Mouse (Mus musculus) C2C12 (cell line): Measurements from ENCODE around the gene Adam33.

Experiments used
- CEBPB ChIP-seq: IDR thresholded peaks from one replicate; pipeline ENCODE4 v1.6.1; 2011; ENCODE audit warnings: low read depth, mild to moderate bottlenecking, control low read depth, moderate library complexity
- CTCF ChIP-seq: IDR thresholded peaks from one replicate; pipeline ENCODE4 v1.5.1; 2011; ENCODE audit not compliant: control insufficient read depth, insufficient read depth, insufficient read length
- FOSL1 ChIP-seq: IDR thresholded peaks from one replicate; pipeline ENCODE4 v1.8.0; 2011; ENCODE audit warnings: mild to moderate bottlenecking, low read length; ENCODE audit not compliant: poor library complexity, insufficient read depth, severe bottlenecking
- MAX ChIP-seq: IDR thresholded peaks from one replicate; pipeline ENCODE4 v1.6.1; 2011; ENCODE audit warnings: mild to moderate bottlenecking, control low read depth
- MYOD1 ChIP-seq: IDR thresholded peaks from one replicate; pipeline ENCODE4 v1.6.1; 2011; ENCODE audit warnings: low read depth; ENCODE audit not compliant: control insufficient read depth, insufficient read length
- MYOG ChIP-seq: IDR thresholded peaks from one replicate; pipeline ENCODE4 v1.6.1; 2011; ENCODE audit not compliant: control insufficient read depth, insufficient read length; ENCODE audit errors: extremely low read depth
- USF1 ChIP-seq: IDR thresholded peaks from one replicate; pipeline ENCODE4 v1.6.1; 2011; ENCODE audit warnings: low read depth, mild to moderate bottlenecking, control low read depth, moderate library complexity

DNA sequence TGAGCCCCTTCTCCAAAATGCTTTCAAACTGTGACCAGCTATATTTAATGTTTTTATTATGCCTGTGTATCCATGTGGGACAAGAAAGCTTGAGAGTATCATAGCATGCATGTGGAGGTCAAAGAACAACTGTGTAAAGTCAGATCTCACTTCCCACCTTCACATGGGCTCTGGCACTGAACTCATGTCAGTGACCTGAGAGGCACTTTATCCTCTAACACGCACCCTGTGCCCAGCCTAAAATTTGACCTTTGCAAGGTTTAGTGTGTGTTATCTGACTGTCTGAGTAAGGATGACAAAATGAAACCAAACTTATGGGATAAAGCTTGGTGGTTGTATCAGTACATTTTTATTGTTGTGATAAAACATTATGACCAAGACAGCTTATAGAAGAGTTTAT is 53.0 kb downstream of the Adam33 start:
- TF ChIP-seq CEBPB (no peak), CTCF (no peak), MAX (no peak), MYOG (no peak), USF1 (no peak), MYOD1 (no peak), FOSL1 (no peak)
